Mouse (Mus musculus): Measurements from ENCODE around the gene Ensa. TPM values are rescaled to one million over a fixed set of nuclear protein-coding genes. Genes with fewer than 3 reads are reported as not detected.
A peak's percentile ranks its signal among the peaks of the same experiment; 100 is the strongest.
"Not testable (repeated sequence)": the region's sequence is repeated elsewhere in the genome, so short reads cannot be mapped to it uniquely, and the experiment has no call there.

Ensa gene
- total RNA-seq, 2 experiments from 2014 or later = 65.4 to 117 TPM

DNA sequence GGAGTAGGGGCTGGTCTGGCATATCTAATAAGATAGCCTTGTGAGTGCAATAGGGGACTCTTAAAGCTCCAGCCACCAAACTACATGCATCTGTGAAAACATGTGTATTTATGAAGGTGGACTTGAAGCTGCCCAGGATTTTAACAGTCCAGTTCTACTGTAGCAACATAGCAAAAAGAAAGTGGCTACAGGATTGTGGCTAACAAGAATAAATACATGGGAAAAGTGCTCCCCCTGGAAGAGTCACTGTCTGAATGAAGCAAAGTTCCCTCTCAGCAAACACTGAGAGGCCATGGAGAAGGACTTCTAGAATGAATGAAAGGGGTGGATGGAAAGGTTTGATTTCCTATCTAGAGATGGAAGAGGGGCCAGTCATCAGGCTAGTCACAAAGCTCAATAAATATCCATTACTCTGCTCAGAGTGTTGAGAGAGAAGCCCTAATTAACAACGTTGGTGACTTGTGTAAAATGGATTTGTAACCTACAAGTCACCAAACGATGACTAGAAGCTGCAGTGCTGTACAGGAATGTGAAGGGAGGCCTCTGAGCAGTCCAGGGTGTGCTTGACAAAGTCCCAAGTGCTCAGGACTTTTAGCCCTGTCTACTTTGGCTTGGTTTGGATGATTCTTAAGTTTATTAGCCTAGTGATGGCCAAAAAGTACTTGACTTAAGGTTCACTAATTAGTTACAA is 36.1 kb downstream of the Ensa start:
- no peak for ATAC-seq (replicated peaks; ENCODE audit: low FRiP score, poor library complexity, severe bottlenecking)

DNA sequence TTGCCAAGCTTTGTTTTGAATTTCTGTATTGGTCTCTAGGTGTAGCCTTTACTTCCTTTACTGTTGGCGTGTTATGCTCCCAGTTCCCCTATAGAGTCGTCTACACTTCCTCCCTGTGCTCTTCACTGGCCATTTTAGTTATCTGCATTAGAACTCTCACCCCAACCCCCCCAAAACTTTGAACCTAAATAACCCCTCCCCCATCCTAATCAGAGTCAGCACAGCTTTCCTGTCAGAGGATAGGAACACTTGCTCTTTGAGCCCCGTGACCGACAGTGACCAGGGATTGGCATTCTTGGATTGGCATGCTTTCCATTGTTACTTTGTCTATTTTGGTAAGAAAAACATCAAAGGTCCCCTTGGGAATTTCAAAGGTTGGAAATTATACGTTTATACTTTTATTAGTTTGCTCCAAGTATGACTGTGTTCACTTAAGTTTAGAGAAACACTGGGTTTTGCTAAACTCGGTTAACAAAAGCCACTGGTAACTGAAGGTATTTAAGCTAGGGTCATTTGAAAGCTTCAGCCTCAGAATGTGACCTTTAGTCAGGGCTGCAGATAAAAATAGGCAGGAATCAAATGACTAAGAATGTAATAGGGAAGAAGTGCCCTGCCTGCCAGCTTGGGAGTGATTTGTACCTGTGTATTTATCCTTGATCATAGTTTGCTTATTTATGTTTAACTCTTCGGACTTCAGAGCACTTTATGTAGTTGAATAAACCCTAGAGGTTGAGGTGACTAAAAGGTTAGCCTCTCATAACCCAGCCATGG is 37.3 kb downstream of the Ensa start:
- no peak for ATAC-seq (replicated peaks; ENCODE audit: low FRiP score, poor library complexity, severe bottlenecking)

DNA sequence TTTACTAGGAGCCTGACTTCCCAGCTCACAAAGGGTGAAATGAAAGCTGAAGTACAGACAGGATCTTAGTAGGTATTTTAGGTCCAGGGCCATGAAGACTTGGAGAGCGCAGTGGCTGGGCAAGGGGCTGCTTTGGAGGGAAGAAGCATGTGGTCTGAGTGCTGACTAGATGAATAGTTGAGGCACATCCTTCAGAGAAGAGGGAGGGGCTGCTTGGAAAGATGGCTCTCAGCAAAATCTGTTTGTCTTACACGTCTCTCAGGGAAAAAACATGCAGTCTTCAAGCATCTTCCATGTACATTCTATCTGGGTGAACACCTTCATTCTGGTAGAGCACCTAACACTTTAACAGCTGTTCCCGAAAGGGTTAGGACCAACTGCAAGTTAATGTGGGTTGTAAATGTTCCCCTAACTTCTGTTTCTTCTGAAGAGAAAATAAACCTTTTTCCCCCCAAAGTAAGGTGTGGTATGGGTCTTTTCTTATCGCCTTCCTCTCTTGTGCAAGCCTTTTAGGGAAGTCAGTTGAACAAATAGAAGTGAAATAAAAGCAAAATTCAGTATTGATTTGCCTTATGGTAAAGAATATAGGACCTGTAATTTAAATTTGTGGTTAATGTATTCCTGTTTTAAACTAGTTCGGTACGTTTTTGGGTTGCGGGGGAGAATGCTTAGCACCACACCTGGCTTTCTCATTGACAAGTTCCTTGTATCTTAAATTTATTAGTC is 38.1 kb downstream of the Ensa start:
- ATAC-seq (replicated peaks; ENCODE audit: low FRiP score, poor library complexity, severe bottlenecking) = no peak

DNA sequence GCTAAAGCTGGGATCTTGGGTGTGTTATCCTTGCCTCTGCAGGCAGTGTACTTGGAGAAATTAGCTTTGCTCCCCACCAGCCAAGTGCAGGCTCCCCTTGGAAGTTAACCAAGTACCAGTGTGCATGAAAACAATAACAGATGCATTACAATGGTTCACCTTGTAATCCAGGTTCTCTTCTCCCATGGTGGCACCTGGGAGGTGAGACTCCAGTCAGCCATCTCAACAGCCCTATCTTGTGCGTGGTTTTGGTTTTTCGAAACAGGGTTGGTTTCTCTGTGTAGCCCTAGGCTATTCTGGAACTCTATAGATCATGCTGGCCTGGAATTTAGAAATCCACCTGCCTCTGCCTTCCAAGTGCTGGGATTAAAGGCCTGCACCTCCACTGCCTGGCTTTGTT is 38.7 kb downstream of the Ensa start:
- no peak for ATAC-seq (replicated peaks; ENCODE audit: low FRiP score, poor library complexity, severe bottlenecking)

DNA sequence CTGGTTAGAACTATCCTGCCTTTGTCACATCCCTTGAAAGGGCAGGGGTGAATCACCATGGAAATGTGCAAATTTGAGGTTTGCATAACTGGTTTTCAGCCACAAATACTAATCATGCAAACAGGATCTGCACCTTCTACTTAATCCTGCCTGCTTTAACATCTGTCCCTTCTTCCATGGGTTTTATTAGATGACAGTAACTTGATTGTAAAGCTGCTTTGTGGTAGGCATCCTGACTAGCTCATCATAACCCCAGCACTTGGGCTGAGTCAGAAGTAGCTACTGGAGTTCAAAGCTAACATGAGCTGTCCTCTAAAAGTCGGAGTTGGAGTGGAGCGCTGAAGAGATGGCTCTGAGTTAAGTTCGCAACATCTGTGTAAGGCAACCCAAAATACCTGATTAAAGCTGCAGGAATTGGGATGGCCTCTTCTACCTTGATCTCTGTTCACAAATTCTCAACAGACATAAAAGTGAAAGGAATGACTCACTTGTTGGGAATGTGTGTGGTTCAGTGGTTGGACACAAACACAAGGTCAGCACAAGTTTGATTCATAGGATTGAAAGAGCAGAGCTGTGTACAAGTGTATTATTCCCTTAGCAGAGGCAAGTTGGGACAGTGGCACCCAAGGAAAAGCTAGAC is 39.3 kb downstream of the Ensa start:
- no peak for ATAC-seq (replicated peaks; ENCODE audit: low FRiP score, poor library complexity, severe bottlenecking)

DNA sequence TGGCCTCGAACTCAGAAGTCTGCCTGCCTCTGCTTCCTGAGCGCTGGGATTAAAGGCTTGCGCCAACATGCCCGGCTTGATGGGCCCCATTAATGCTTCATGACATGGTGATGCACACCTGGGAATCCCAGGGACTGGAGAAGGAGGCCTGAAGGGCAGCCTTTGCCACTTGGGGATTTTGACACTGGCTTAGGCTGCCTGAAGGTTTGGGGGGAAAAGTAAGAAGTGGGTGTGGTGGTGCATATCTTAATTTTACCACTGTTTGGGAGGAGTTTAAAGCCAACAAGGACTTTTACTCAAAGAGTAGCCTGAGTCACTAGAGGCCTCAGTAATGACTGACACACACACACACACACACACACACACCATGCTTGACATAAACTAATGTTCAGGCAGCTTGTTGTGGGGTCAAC is 40.2 kb downstream of the Ensa start:
- ATAC-seq (replicated peaks; ENCODE audit: low FRiP score, poor library complexity, severe bottlenecking) = peak; percentile 56

DNA sequence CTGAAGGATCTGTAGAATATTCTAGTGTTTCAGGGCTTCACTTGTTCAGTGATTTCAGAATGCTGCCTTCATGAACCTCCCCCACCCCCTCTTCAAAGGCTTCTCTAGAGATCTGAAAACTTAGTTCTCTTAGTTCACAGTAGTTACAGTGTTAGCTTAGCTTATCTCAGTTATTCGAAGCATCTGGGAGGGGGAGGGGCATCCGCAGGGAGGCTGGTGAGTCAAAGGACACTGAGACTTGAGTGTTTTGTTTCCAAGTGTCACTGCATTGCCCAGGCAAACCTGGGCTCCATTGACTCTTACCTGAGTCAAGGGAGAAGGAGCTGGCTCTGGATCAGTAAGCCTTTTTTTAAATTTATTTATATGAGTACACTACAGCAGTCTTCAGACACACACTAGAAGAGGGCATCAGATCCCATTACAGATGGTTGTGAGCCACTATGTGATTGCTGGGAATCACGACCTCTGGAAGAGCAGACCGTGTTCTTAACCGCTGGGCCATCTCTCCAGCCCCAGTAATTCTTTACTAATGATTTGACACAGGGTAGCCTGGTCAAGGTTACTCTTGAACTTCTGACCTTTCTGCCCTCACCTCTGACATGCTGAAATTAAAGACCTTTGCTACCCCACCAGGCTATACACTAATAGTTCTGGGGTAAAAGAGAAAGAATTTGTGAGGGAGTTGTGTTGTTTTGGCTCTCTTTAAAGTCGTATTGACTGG is 41.5 kb downstream of the Ensa start:
- ATAC-seq (replicated peaks; ENCODE audit: low FRiP score, poor library complexity, severe bottlenecking) = peak; percentile 84

DNA sequence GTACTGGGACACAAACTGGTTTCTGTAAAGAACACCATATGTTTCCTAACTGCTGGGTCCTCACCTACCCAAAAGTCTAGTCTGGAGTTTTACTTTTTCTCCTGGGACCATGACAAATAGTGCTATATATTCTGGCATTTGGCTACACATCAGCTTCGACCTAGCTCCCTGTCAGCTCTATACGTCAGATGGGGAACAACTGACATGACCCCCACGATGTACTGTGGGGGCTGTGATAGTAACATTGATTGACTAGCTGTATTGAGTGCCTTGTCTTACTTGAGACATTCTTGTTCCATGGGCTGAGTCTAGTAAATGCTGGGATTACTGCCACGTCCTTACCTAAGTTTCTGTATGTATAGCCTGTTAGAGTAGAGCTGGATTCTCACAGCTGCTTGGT is 42.7 kb downstream of the Ensa start:
- no peak for ATAC-seq (replicated peaks; ENCODE audit: low FRiP score, poor library complexity, severe bottlenecking)

DNA sequence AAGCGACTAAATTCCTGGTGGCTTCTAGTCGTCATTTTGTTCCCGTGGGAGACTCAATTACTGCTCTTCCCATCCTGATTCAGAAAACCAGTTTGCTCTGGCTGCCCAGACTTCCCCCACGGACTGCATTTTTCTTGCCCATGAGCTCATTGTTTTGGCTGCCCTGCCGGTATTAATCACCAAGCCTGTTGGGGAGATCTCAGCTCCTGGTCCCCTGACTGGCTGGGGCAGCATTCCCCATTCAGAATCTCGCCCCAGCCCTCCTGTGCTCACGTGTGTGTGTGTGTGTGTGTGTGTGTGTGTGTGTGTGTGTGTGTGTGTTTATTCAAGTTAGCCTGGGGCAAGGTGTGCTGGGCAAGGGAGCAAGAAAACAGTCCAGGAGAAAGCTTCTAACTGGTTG is 43.2 kb downstream of the Ensa start:
- ATAC-seq (replicated peaks; ENCODE audit: low FRiP score, poor library complexity, severe bottlenecking) = no peak

DNA sequence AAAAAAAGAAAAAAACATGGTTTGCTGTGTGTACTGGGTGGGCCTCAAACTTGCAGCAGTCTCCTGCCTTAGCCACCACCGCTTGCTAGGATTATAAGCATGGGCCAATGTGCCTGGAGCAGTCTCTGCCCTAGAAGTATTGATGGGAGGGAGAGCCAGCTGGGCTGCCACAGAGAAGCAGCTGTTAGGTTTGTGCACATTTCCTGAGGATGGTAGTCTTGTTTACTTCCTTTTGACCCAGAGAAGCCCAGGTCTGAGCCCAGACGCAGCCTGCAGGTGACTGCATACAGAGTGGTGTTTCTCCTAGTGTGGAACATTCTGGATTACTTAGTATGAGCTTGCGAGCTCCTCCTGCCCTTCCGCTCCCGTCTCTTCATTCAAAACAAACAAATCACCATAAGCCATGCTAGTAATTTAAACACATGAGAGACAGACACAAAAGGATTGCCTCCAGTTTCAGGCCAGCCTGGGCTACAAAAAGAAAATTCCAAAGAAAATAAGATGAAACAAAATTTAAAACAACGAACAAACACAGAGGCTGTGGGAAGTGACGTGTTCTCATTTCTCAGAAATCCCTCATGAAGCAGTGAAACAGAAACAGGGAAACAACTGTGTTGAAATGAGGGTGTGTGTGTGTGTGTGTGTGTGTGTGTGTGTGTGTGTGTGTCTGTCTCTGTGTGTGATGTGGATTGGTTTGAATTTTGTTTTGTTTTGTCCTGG is 44.0 kb downstream of the Ensa start:
- no peak for ATAC-seq (replicated peaks; ENCODE audit: low FRiP score, poor library complexity, severe bottlenecking)

DNA sequence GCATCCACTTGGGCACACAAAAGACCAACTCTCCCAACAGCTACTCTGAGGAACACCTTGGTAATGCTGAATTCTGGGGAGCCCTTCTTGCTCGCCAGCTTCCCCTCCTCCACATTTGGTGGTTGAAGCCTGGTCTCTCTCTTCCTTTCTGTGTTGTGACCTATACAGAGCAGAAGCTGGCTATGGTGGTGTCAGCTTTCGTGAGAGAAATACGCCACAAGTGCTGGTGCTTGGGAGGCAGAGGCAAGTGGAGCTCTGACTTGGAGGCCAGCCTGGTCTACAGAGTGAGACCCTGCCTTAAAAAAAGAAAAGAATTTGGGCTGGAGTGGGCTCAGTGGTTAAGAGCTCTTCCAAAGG is 44.5 kb downstream of the Ensa start:
- ATAC-seq (replicated peaks; ENCODE audit: low FRiP score, poor library complexity, severe bottlenecking) = no peak

DNA sequence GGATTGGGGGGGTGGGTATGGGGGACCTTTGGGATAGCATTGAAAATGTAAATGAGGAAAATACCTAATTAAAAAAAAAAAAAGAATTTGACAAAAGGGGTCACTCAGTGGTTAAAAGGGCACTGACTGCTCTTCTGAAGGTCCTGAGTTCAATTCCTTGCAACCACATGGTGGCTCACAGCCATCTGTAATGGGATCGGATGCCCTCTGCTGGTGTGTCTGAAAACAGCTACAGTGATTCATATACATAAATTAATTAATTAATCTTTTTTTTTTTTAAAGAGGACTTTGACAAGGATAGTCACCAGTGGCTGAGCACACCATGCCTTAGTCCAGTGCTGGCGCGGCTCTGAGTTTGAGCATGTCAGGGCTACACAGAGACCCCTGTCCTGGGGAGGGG is 45.6 kb downstream of the Ensa start:
- ATAC-seq (replicated peaks; ENCODE audit: low FRiP score, poor library complexity, severe bottlenecking) = not testable (repeated sequence)

DNA sequence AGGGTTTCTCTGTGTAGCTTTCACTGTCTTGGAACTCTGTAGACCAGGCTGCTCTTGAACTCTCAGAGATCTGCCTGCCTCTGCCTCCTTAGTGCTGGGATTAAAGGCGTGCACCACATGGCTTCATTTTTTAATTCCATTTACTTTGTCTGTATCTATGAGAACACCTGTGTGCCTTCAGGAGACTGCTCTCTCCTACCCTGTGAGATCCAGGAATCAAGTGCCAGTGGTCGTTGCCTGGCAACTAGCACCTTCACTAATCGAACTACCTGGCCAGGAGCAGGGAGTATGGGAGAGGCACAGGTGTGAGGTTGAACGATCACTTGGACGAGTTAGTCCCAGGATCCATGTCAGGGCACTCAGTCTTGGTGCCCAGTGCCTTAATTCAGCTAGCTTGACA is 46.4 kb downstream of the Ensa start:
- ATAC-seq (replicated peaks; ENCODE audit: low FRiP score, poor library complexity, severe bottlenecking) = no peak

DNA sequence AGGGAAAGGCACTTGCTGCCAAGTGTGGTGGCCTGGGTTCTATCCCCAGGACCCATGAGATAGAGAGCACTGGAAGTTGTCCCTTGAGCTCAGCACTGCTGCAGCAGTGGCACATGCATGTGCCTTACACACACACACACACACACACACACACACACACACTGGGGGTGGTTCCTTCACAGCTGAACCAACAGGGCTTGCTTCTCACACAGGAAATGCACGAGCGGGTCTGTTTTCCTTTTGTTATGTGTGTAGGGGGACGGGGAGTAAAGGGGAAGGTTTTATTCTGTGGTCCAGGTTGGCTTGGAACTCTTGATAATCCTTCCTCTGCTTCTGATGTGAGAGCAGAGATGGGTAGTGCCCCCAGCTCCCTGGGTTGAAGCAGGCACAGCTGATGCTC is 47.7 kb downstream of the Ensa start:
- ATAC-seq (replicated peaks; ENCODE audit: low FRiP score, poor library complexity, severe bottlenecking) = no peak

DNA sequence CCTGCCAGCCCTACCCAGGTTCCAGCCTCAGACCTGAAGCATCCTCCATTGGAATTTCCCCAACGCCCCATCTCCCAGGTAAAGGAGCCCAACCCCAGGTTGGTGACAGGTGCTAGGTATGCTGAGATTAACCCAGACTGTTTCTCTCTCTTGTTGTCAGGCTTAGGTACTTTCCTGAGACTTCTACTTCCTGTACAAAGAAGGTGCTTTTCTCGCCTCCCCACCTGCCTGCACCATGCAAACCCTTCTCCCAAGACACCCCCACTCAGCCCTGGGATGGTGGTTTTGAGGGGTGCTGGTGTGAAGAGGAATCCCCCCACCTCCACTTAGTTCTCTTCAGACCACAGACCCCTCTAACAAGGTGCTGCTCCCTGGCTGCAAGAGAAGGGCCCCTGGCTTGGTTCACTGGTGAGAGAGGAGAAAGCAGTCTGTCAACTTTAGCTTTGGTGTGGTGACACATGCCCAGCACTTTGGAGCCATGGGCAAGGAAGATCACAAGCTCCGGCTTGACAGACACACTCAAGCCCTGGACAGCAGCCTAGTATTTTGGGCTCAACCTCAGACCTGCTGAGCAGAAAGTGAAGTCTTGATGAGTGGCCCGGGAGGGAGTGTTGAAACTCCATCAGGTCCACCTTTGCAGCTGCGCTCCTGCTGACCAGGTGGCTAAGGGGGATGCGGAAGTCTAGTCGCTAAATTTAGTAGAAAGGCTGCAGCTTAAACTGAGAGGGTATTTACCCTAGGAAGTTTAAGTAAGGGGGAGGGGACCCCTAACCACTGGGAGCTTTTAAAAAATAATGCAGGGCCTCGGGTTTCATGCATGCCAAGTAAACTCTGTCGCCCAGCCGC is 48.3 kb downstream of the Ensa start:
- no peak for ATAC-seq (replicated peaks; ENCODE audit: low FRiP score, poor library complexity, severe bottlenecking)

DNA sequence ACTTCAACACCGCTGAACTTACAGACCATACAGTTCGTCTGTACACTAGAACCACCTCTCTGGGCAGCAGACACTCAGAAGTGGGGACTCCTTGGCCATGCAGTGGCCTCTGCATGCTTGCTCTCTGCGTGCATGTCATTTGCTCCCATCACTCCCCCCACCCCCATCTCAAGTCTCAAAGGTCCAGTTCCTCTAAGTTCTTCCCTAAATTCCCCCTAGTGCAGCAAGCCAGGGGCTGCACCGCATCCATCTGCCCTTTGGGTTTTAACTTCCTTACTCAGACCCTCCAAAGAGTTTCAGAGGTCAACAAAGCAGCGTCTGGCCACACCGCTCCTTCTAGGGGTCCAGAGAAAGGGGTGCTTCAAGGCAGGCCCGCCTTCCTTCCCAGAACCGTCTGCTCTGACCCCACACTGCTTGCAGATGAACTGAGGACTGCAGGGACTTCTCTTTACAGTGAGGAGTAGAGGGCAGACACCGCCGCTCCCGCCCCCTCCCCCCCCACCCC is 49.0 kb downstream of the Ensa start:
- ATAC-seq (replicated peaks; ENCODE audit: low FRiP score, poor library complexity, severe bottlenecking) = 0 out of 2 replicates have a peak, but pooled peaks have one; percentile 0

DNA sequence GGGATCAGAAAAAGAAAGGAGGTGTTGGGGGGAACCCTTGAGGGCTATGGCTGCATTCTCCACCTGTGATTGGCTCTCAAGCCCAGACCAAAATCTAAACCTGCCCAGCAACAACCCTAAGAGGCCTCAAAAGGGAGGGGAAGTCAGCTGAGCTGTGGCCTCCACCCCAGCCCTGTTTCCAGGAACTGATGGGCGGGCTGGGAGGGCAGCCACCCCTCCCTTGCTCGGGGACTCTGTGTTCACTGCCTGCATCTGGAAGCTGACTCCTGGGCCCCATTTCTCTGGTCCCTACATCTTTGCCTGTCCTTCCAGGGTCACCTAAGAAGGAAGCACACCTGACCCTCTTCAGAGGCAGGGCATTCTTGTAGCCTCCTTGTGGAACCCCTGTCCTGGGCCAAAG is 49.4 kb downstream of the Ensa start:
- peak; percentile 78 for ATAC-seq (replicated peaks; ENCODE audit: low FRiP score, poor library complexity, severe bottlenecking)

DNA sequence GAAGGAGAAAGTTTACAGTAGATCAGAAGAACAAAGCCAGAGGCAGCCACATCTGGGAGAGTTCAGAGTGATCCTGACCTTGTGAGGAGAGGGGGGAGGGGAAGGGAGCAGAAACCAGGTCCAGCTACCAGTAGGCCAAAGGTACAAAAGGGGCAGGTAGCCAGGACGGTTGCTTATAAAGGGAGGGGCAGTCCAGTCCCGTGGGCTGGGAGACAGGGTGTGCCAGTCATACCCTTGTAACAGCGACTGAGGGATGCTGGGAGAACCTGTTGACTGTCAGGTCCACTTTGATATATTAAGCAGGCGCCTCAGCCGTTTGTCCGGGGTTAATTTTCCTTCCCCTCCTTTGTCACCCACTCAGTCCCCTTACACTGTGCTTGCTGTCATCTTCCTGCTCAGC is 50.0 kb downstream of the Ensa start:
- ATAC-seq (replicated peaks; ENCODE audit: low FRiP score, poor library complexity, severe bottlenecking) = peak; percentile 68

Measured in erythroid progenitor cell, adult 5-6 weeks (primary cell).